8 mouse cellular contexts compared by ENCODE assay signal in genomic region chr5:139694989-139695571, GRCm38 (mm10). TPM values are rescaled to one million over a fixed set of nuclear protein-coding genes. Genes with fewer than 3 reads are reported as not detected.
DNase-seq lines count a peak whose midpoint lies in the region; ATAC-seq and TF ChIP-seq lines count a peak whose summit lies in the region.

No protein-coding gene starts in this region.

- intact Hi-C loops in gastrocnemius, adult 2 months (cut with DNase I) = no loop called here

- H3K9ac ChIP-seq in ES-E14 (ENCODE audit: insufficient read depth, low read depth, low read length, poor library complexity, severe bottlenecking) = no peak overlapping the region
- no peak overlapping the region for H3K9ac ChIP-seq in forebrain, embryonic 13.5 days
- H3K9ac ChIP-seq in limb, embryonic 12.5 days (replicated peaks) = no peak overlapping the region

- no peaks in the 10 kb centered on the region for H3K36me3 ChIP-seq in ES-E14 (ENCODE audit: control insufficient read depth, insufficient read depth, low read length, poor library complexity, severe bottlenecking)
- no peaks in the 10 kb centered on the region for H3K36me3 ChIP-seq in forebrain, embryonic 13.5 days (ENCODE audit: poor library complexity, severe bottlenecking)
- H3K36me3 ChIP-seq in limb, embryonic 12.5 days = no peaks in the 10 kb centered on the region

- peak; percentile 15 to 34 for DNase-seq in adrenal gland, adult (ENCODE audit: inconsistent age in 2 of 2, low spot score in 1 of 2)
- DNase-seq in adrenal gland, adult 8-10 months = no peak
- DNase-seq in ES-E14 (ENCODE audit: low read depth, low spot score) = no peak
- DNase-seq in gastrocnemius, adult 2 months = no peak
- no peak for DNase-seq in adipocyte (ENCODE audit: low spot score)
- no peak for DNase-seq in ovary, adult 18-20 months (ENCODE audit: low spot score)

- no peak overlapping the region for H3K4me3 ChIP-seq in ES-E14 (ENCODE audit: insufficient read depth in 1 of 2, low read depth in 1 of 2, low read length in 2 of 2, poor library complexity in 1 of 2, severe bottlenecking in 1 of 2)
- H3K4me3 ChIP-seq in forebrain, embryonic 13.5 days = no peak overlapping the region
- peak overlapping the region; percentile 15; the same call in 1 of the 2 replicates for H3K4me3 ChIP-seq in limb, embryonic 12.5 days (replicated peaks)
- no peak overlapping the region for H3K4me3 ChIP-seq in gastrocnemius, adult 2 months

- no peaks in the 10 kb centered on the region for H3K9me3 ChIP-seq in ES-E14 (ENCODE audit: control insufficient read depth, insufficient read depth, low read depth, low read length)
- no peaks in the 10 kb centered on the region for H3K9me3 ChIP-seq in forebrain, embryonic 13.5 days (replicated peaks)
- no peaks in the 10 kb centered on the region for H3K9me3 ChIP-seq in limb, embryonic 12.5 days

- peak overlapping the region; percentile 40 for H3K4me2 ChIP-seq in forebrain, embryonic 13.5 days
- H3K4me2 ChIP-seq in limb, embryonic 12.5 days = peak overlapping the region; percentile 40

- H3K27ac ChIP-seq in ES-E14 (ENCODE audit: insufficient read depth, low read depth, low read length, poor library complexity, severe bottlenecking) = no peak overlapping the region
- H3K27ac ChIP-seq in forebrain, embryonic 13.5 days = no peak overlapping the region
- H3K27ac ChIP-seq in limb, embryonic 12.5 days = no peak overlapping the region
- H3K27ac ChIP-seq in gastrocnemius, adult 2 months = no peak overlapping the region

- TF ChIP-seq CTCF in gastrocnemius, adult 2 months (IDR thresholded peaks at IDR 0.05) = no peak

- H3K27me3 ChIP-seq in forebrain, embryonic 13.5 days = peaks cover 80% of the 10 kb centered on the region
- peaks cover 22% of the 10 kb centered on the region for H3K27me3 ChIP-seq in limb, embryonic 12.5 days

- peak; percentile 68; the same call in 1 of the 2 replicates for ATAC-seq in forebrain, embryonic 13.5 days
- ATAC-seq in limb, embryonic 12.5 days (ENCODE audit: insufficient number of reproducible peaks, insufficient read depth, low FRiP score, low TSS enrichment, low read depth) = no peak

- WGBS in forebrain, embryonic 13.5 days = 15% methylated on average over 7 of the region's 7 CpGs
- WGBS in limb, embryonic 12.5 days = 26% methylated on average over 7 of the region's 7 CpGs

- peaks cover 0 to 4% of the 10 kb centered on the region in 2 experiments; a peak in 1 of 4 replicates for H3K4me1 ChIP-seq in ES-E14 (ENCODE audit: control insufficient read depth in 2 of 2, insufficient read depth in 2 of 2, low read length in 2 of 2, poor library complexity in 1 of 2)
- peaks cover 16% of the 10 kb centered on the region for H3K4me1 ChIP-seq in forebrain, embryonic 13.5 days
- H3K4me1 ChIP-seq in limb, embryonic 12.5 days (replicated peaks) = peaks cover 11% of the 10 kb centered on the region

- in situ Hi-C loops in ES-E14 (cut with MboI; ENCODE audit: low sequenced_read_pairs in 2 of 2, unreplicated experiment in 2 of 2) = no loop called here

TF ChIP-seq in ES-E14, 5 proteins besides CTCF, POLR2A, EP300 and RAD21:
- no peak for TF ChIP-seq ZNF384 (IDR thresholded peaks at IDR 0.05; ENCODE audit: low read depth, low read length)
- no peak for TF ChIP-seq ZC3H11A (IDR thresholded peaks at IDR 0.05; ENCODE audit: borderline replicate concordance, low read depth, low read length)
- TF ChIP-seq MAFK (IDR thresholded peaks at IDR 0.05; ENCODE audit: insufficient read depth, low read depth, low read length) = 0 out of 2 replicates have a peak, but pooled peaks have one; percentile 36

RNA-seq across cellular contexts. Expression of gene Micall2, which starts 41.1 kb away (rescaled TPM):
- 10 to 100 TPM in 2 of 4 experiments, 1 to 10 TPM in 2; 7.6 to 28.1 (median 12.6) TPM for total RNA-seq in adrenal gland, adult 8-10 months (2022)
- total RNA-seq in ES-E14 (2012; rRNA removed) = 2.1 and 2.2 TPM in 2 replicates
- 3.2 and 4.5 TPM in 2 replicates for polyA plus RNA-seq in forebrain, embryonic 13.5 days (2015; fragmentation: Nextera tagmentation; extraction: Ambion mirVana)
- 6.5 and 6.8 TPM in 2 replicates for polyA plus RNA-seq in limb, embryonic 12.5 days (2016; fragmentation: Nextera tagmentation; extraction: Ambion mirVana)
- under 1 TPM; 0.61 to 0.95 TPM for total RNA-seq in gastrocnemius, adult 2 months (2021)

Comparison
In these comparisons a context has a peak if more than half of its experiments do, and no peak if none do; other contexts are left out.
1. DNase-seq: peak in adrenal gland, adult (2 of 2); none in adrenal gland, adult 8-10 months (single experiment), ES-E14 (single experiment), gastrocnemius, adult 2 months (single experiment), adipocyte (single experiment) and ovary, adult 18-20 months (single experiment).